10 mouse cellular contexts compared by ENCODE assay signal in genomic region chr9:118706176-118706975, GRCm38 (mm10).
DNase-seq lines count a peak whose midpoint lies in the region; ATAC-seq lines count a peak whose summit lies in the region.
"Had no signal": no experiment of that assay in that cellular context is flagged by ENCODE, and none has a peak within 500 bp of the region (broad histone marks: within the 10 kb centered on the region; RNA-seq: fewer than 3 reads in every experiment).

No protein-coding gene starts in this region.

- ATAC-seq in hindbrain, embryonic 14.5 days (ENCODE audit: low FRiP score): no peak
- no peak for ATAC-seq in hindbrain, embryonic 11.5 days (ENCODE audit: low FRiP score)
- peak; percentile 80 for ATAC-seq in granulocyte monocyte progenitor cell, adult 5-6 weeks (replicated peaks; ENCODE audit: poor library complexity, severe bottlenecking)
- ATAC-seq: Patski had no signal

- no peaks in the 10 kb centered on the region for H3K36me3 ChIP-seq in hindbrain, embryonic 14.5 days (replicated peaks; ENCODE audit: control insufficient read depth, insufficient read depth)
- no peaks in the 10 kb centered on the region for H3K36me3 ChIP-seq in hindbrain, embryonic 11.5 days (ENCODE audit: control insufficient read depth, insufficient read depth, low read length)

- H3K27me3 ChIP-seq in hindbrain, embryonic 14.5 days (ENCODE audit: control insufficient read depth, insufficient read depth, low read length): no peaks in the 10 kb centered on the region
- no peaks in the 10 kb centered on the region for H3K27me3 ChIP-seq in hindbrain, embryonic 11.5 days (ENCODE audit: control insufficient read depth, insufficient read depth, low read length)
- H3K27me3 ChIP-seq: Patski had no signal

- H3K4me1 ChIP-seq in hindbrain, embryonic 14.5 days (replicated peaks; ENCODE audit: control insufficient read depth, insufficient read depth, low read length): no peaks in the 10 kb centered on the region
- no peaks in the 10 kb centered on the region for H3K4me1 ChIP-seq in hindbrain, embryonic 11.5 days (replicated peaks; ENCODE audit: control insufficient read depth, insufficient read depth, low read length)

- DNase-seq in hindbrain, embryonic 14.5 days (ENCODE audit: low spot score): peak; percentile 53
- no peak for DNase-seq in hindbrain, embryonic 11.5 days (ENCODE audit: low spot score)
- DNase-seq in CD8-positive naive resting alpha-beta T cell, adult 2 months (ENCODE audit: low read depth in 2 of 2, low spot score in 2 of 2): peak; percentile 19 to 26
- peak; percentile 48 for DNase-seq in lung, postnatal 25 days (ENCODE audit: low spot score)
- DNase-seq in testis, postnatal 10 days (ENCODE audit: low spot score): no peak
- DNase-seq in right cerebral cortex, postnatal 4 days: no peak
- DNase-seq in left cerebral cortex, adult 11 months (ENCODE audit: low spot score): no peak
- DNase-seq: heart, adult 2 months had no signal

- WGBS in hindbrain, embryonic 14.5 days: 65% methylated on average over 18 of the region's 18 CpGs
- WGBS in hindbrain, embryonic 11.5 days: 86% methylated on average over 18 of the region's 18 CpGs

- H3K4me2 ChIP-seq in hindbrain, embryonic 14.5 days (replicated peaks): no peak overlapping the region
- no peak overlapping the region for H3K4me2 ChIP-seq in hindbrain, embryonic 11.5 days (replicated peaks; ENCODE audit: low read depth, low read length)

- H3K4me3 ChIP-seq in hindbrain, embryonic 14.5 days (replicated peaks; ENCODE audit: low read length): no peak overlapping the region
- H3K4me3 ChIP-seq in hindbrain, embryonic 11.5 days (ENCODE audit: low read depth, low read length): no peak overlapping the region
- H3K4me3 ChIP-seq: heart, adult 2 months had no signal

- no peak overlapping the region for H3K27ac ChIP-seq in hindbrain, embryonic 14.5 days
- H3K27ac ChIP-seq in hindbrain, embryonic 11.5 days (ENCODE audit: low read depth, low read length): no peak overlapping the region
- H3K27ac ChIP-seq: heart, adult 2 months had no signal

- no peak overlapping the region for H3K9ac ChIP-seq in hindbrain, embryonic 14.5 days
- H3K9ac ChIP-seq in hindbrain, embryonic 11.5 days (ENCODE audit: low read depth, low read length): no peak overlapping the region

- H3K9me3 ChIP-seq in hindbrain, embryonic 14.5 days (ENCODE audit: control insufficient read depth, low read length): no peaks in the 10 kb centered on the region
- H3K9me3 ChIP-seq in hindbrain, embryonic 11.5 days (ENCODE audit: control insufficient read depth, low read length): no peaks in the 10 kb centered on the region

Comparison
In these comparisons a context has a peak if more than half of its experiments do, and no peak if none do; other contexts are left out.
1. DNase-seq: peak in hindbrain, embryonic 14.5 days (single experiment), CD8-positive naive resting alpha-beta T cell, adult 2 months (2 of 2) and lung, postnatal 25 days (single experiment); none in hindbrain, embryonic 11.5 days (single experiment), testis, postnatal 10 days (single experiment), right cerebral cortex, postnatal 4 days (single experiment) and left cerebral cortex, adult 11 months (single experiment).